Mouse (Mus musculus) lung, adult 2 months (tissue): ENCODE results near the gene Setdb2. TPM values are rescaled to one million over a fixed set of nuclear protein-coding genes. Genes with fewer than 3 reads are reported as not detected.
A peak's percentile ranks its signal among the peaks of the same experiment; 100 is the strongest.
"Not testable (repeated sequence)": the region's sequence is repeated elsewhere in the genome, so short reads cannot be mapped to it uniquely, and the experiment has no call there.

Experiments
- DNase-seq: peaks from one replicate; pipeline ENCODE4 v3.0.0; 2022
- H3K4me1 ChIP-seq: fragments of 200-500 bp; 2 replicates; pipeline ENCODE4 v1.6.1; 2011; ENCODE audit warnings: low read length; ENCODE audit not compliant: control insufficient read depth, insufficient read depth
- H3K4me3 ChIP-seq: fragments of 200-500 bp; replicated peaks from 2 replicates; pipeline ENCODE3; 2011; ENCODE audit warnings: low read depth, mild to moderate bottlenecking, control low read depth, low read length; ENCODE audit errors: extremely low read depth
- CTCF ChIP-seq: fragments of 200-500 bp; IDR thresholded peaks from 2 replicates; pipeline ENCODE4 v1.5.1; 2011; ENCODE audit warnings: mild to moderate bottlenecking, low read length, control low read depth; ENCODE audit not compliant: insufficient read depth
- POLR2A ChIP-seq: fragments of 200-500 bp; IDR thresholded peaks from 2 replicates; pipeline ENCODE4 v1.6.1; 2011; ENCODE audit warnings: low read depth, mild to moderate bottlenecking, control low read depth, low read length, borderline replicate concordance; ENCODE audit errors: extremely low read depth
- WGBS: fragments of 180-500 bp; shearing (Covaris S2); methylation state at CpG from one replicate; pipeline ENCODE4 v1.1.7; 2018; 5-methylcytosine and 5-hydroxymethylcytosine counted together
- polyA plus RNA-seq: library from polyadenylated mRNA; depleted of rRNA; stranded (reverse); fragments of >200 nt; gene quantifications from 2 replicates; pipeline ENCODE4 v1.2.3, GENCODE M21; 2012

The Setdb2 gene
- polyA plus RNA-seq, 1 experiment: 3.1 TPM

DNA sequence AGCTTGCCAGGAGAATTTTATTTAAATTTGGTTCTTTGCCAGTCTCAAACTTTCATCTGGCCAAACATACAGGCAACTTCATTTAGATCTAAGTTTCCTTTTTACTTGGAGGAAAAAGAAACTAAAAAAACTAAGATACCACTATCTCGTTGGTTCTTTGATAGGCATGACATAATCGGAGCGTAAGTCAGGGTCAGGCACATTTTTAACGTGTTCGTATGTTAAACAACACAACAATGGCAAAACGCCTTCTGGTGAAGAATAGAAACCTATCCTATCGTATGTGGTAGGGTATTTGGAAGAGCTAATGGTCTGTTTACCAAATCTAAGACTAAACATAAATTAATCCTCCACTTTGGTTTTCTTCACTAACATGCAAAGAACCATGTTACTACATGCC lies 645 bp downstream of the Setdb2 start:
- Histone ChIP-seq H3K4me3 (peak overlapping the region; percentile 89), H3K4me1 (peaks cover 2% of the 10 kb centered on the region)
- 2% methylated on average over 7 of the region's 7 CpGs for whole genome bisulfite sequencing
- DNase-seq: no peak
- TF ChIP-seq CTCF: no peak
- TF ChIP-seq POLR2A: no peak

DNA sequence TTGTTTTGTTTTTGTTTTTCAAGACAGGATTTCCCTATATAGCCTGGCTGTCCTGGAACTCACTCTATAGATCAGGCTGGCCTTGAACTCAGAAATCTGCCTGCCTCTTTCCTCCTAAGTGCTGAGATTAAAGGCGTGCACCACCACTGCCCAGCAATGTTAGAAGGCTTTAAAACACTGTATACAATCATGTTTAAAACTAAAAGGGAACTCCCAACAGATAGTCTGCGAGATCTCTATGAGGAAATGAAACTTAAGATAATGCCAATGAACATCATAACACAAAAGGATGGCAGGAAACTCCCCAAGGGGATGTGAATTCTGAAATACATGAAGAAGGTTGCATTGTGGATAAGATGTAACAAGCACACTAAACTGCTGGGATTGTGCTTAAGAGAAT lies 2.2 kb downstream of the Setdb2 start:
- no peak for TF ChIP-seq CTCF
- TF ChIP-seq POLR2A: no peak
- DNase-seq: no peak
- WGBS: 49% methylated on average over 2 of the region's 2 CpGs
- no peak overlapping the region for H3K4me3 ChIP-seq
- peaks cover 2% of the 10 kb centered on the region for H3K4me1 ChIP-seq

DNA sequence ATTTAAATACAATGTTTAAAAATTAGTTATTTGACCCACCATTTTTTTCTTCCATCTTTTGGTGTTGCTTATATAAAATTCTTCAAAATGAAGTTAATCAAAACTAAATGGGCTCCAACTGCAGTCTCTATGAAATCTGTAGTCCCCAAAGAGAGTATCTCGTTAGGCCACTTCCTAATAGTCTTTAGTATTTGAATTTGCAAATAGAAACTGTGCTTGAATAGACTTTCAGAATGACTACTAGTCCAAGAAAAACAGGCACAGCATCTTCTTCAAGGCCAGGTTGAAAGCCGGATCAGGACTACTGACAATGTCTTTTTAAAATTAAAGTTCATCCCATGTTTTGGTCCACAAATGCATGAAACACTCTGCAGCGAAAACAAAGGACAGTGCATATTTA lies 3.3 kb downstream of the Setdb2 start:
- 92% methylated on average over 3 of the region's 3 CpGs for WGBS
- H3K4me3 ChIP-seq: no peak overlapping the region
- TF ChIP-seq POLR2A (no peak), CTCF (no peak)
- DNase-seq: no peak
- H3K4me1 ChIP-seq: peaks cover 2% of the 10 kb centered on the region

DNA sequence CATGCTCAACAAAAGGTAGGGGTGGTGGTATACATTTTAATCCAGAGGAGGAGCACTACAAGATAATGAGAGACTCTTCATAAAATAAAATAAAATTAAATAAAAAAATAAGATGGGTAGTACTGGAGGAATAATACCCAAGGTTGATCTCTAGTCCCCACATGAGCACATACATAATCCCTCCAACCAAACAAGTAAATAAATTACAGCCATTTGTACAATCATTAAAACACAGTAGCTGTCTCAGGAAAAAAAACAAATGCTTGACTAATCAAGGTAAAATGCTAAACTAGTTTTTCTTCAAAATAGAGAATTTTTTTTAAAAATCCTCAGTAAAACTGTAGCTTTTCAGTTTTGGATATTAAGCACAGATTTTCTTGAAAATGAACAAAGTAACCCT lies 5.5 kb downstream of the Setdb2 start:
- no peak for DNase-seq
- H3K4me1 ChIP-seq: peaks cover 2% of the 10 kb centered on the region
- no peak for TF ChIP-seq CTCF
- TF ChIP-seq POLR2A: no peak
- H3K4me3 ChIP-seq: no peak overlapping the region

DNA sequence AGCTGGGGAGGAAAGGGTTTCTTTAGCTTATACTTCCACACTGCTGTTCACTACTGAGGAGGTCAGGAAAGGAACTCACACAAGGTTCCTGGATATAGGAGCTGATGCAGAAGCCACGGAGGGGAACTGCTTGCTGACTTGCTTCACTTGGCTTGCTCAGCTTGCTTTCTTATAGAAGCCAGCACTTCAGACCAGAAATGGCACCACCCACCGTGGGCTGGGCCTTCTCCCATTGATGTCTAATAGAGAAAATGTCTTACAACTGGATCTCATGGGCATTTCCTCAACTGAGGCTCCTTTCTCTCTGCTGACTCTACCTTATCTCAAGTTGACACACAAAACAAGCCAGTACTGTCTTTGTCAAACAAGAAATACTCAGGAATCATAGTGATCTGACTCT lies 6.8 kb downstream of the Setdb2 start:
- TF ChIP-seq CTCF (no peak), POLR2A (no peak)
- no peak for DNase-seq
- H3K4me3 ChIP-seq: no peak overlapping the region
- WGBS: 63% methylated on average over 2 of the region's 2 CpGs
- H3K4me1 ChIP-seq: no peaks in the 10 kb centered on the region

DNA sequence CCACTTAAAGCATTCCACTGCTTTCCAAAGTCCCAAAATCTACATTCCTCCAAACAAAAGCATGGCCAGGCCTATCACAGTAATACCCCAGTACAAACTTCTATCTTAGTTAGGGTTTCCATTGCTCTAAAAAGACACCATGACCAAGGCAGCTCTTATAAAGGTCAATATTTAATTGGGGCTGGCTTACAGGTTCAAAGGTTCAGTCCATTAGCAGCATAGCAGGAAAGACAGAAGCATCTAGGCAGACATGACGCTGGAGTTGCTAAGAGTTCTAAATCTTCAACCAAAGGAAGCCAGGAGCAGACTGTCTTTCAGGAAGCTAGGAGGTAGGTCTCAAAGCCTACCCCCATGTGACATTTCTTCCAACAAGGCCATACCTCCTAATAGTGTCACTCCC lies 10.1 kb downstream of the Setdb2 start:
- no peak for DNase-seq
- Histone ChIP-seq H3K4me3 (no peak overlapping the region), H3K4me1 (no peaks in the 10 kb centered on the region)
- 89% methylated on average over 1 of the region's 1 CpGs for WGBS
- TF ChIP-seq POLR2A (no peak), CTCF (no peak)

DNA sequence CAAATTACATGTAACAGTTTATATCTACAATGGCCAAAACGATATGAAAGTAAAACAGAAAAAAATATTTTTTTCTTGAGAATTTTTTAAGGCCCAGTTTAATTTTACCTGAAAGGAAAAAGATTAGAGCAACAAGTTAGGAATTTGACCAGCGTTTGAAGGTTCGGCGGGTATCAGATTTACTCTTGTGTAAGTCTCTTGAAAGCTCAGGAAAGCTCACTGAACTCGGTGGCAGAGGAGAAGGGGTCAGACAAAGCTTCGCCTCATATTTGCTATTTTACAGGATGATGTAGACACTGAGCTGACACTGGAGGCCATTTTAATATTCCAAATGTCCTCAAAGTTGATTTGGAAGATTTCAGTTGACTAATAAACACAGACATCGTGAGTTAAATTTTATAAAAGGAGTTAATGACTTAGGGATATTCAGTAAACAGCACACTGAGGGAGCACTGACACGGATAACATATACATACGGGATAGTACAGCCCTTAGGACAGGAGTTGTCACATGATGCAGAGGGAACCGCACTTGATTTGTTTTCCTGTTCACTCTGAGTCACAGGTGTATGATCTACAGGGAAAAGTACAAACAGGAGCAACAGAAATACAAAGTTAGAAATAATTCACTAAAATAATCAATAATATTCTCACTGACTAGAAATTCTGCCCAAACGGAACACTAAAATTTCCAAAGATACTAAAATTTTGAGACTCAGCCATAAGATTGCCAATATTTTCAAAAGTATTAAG lies 17.6 kb downstream of the Setdb2 start:
- no peak for DNase-seq
- H3K4me1 ChIP-seq: no peaks in the 10 kb centered on the region
- WGBS: 86% methylated on average over 11 of the region's 11 CpGs
- H3K4me3 ChIP-seq: no peak overlapping the region
- TF ChIP-seq CTCF (no peak), POLR2A (no peak)

DNA sequence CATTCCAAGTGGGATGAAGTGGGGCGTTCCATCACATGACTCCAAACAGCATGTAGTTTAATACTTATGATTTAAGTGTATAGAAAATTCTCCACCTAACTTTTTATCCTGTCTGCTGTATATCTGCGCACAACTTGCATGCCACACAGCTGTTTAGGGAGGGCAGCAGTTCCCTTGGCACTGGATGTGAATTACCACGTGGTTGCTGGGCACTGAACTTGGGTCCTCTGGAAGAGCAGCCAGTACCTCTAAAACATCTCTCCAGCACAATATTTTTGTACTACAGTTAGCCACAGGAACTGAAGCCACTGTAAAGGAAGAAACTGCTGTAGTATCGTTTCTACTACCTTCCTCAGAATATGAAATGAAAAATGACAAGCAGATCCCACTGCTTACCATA lies 22.5 kb downstream of the Setdb2 start:
- TF ChIP-seq POLR2A (no peak), CTCF (no peak)
- 87% methylated on average over 4 of the region's 4 CpGs for WGBS
- Histone ChIP-seq H3K4me3 (no peak overlapping the region), H3K4me1 (no peaks in the 10 kb centered on the region)
- DNase-seq: no peak

DNA sequence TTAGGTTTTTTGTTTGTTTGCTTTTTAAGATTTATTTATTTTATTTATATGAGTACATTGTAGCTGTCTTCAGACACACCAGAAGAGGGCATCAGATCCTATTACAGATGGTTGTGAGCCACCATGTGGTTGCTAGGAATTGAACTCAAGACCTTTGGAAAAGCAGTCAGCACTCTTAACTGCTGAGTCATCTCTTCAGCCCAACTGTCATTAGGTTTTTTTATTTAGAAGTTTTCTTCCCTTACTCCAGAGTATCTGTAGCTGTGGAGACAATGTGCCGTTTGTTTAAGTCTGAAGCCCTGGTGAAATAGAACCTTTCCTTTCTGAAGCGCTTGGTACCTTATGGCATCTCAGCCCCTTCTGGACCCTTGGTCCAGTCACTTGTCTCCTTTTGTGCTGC lies 25.7 kb downstream of the Setdb2 start:
- not testable (repeated sequence) for DNase-seq, H3K4me1 ChIP-seq, H3K4me3 ChIP-seq
- 91% methylated on average over 2 of the region's 2 CpGs for WGBS

DNA sequence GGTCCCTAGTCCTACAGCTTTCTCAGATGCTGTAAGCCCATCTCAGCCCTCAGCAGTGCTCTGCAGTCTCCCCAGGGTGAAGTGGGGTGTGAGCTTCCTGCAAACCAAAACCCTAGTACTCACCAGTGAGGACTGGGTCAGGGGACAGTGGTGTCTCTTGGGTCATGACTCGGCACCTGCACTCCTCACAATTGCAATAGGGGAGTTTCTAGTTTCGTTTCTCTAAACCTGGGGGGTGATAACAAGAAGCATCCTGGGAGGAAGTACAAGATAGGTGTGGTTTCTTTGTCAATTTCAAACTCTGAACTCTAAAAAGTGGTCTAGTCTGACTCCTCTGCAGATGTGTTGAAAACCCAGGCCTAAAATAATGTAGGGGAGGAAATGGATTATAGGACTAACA lies 43.7 kb downstream of the Setdb2 start:
- no peak for DNase-seq
- no peak for TF ChIP-seq CTCF
- TF ChIP-seq POLR2A: no peak
- 65% methylated on average over 2 of the region's 2 CpGs for WGBS
- Histone ChIP-seq H3K4me1 (no peaks in the 10 kb centered on the region; the same call in 1 of the 2 replicates), H3K4me3 (no peak overlapping the region)

DNA sequence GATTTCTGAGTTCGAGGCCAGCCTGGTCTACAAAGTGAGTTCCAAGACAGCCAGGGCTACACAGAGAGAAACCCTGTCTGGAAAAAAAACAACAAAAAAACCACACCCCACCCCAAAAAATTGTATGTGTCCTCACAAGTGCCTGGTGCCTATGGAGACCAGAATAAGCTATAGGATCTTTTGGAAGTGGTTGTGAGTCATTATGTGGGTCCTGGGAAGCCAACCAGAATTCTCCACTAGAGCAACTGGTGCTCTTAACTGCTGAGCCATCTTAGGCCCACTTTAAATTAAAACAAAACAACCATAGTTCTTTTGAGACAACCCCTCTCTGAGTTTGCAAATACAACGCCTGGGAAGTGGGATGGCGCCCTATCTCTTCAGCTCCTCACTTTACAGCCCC lies 45.4 kb downstream of the Setdb2 start, which contains the start of gene Phf11c:
Gene Phf11c (minus strand): TSS at position 101 of the 400 bp plus-strand sequence.
- Histone ChIP-seq H3K4me1 (no peaks in the 10 kb centered on the region; the same call in 1 of the 2 replicates), H3K4me3 (no peak within 1 kb of the TSS)
- WGBS: 90% methylated on average over 3 of the region's 3 CpGs
- no peak for DNase-seq
- no peak for TF ChIP-seq CTCF
- TF ChIP-seq POLR2A: no peak

DNA sequence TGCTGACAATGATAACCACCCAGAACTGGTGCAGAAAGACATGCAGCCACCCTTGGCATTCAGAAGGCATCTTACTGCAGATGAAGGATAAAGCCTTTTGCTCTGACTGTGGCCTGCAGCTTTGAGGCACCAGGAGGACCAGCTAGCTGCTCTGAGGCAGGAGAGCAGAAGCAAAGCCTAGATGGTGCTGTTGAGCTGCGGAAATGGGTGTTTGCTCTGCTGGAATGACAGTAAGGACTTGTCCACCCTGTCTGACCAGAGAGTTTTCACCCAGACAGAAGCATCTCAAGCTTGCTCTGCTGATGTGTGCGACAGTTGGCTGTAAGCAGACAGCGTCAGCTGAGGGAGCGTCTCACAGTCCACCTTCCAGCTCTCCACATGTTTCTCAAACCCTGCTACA lies 50.5 kb downstream of the Setdb2 start:
- not testable (repeated sequence) for DNase-seq, H3K4me1 ChIP-seq, H3K4me3 ChIP-seq
- 54% methylated on average over 4 of the region's 4 CpGs for WGBS
